Mouse (Mus musculus) liver, embryonic 14.5 days (tissue): ENCODE measurements around the gene Fancd2.
A peak's percentile ranks its signal among the peaks of the same experiment; 100 is the strongest.

Experiments used
- CTCF ChIP-seq: IDR thresholded peaks from 2 replicates; pipeline ENCODE4 v1.5.1; 2016; ENCODE audit warnings: antibody characterized with exemption, low read depth, control low read depth
- EP300 ChIP-seq: IDR thresholded peaks from 2 replicates; pipeline ENCODE4 v1.6.1; 2016; ENCODE audit warnings: antibody characterized with exemption, low read depth

DNA sequence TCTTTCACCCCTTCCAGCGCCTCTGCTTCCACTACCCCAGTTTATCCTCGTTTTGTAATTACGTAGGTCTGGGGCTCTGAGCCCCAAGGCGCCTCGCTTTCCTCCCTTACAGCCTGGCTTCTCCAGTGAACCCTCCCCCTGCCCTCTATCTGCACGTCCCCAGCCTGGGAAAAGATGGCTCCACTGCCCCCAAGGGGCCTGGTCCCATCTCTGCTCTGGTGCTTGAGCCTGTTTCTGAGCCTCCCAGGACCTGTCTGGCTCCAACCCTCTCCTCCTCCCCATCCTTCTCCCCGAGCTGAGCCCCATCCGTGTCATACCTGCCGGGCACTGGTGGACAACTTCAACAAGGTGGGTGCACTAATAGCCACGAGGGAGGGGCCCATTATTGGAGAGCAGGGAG is 47.8 kb upstream of the Fancd2 start:
- TF ChIP-seq EP300 (no peak), CTCF (peak; percentile 20; the same call in 1 of the 2 replicates)
